Mouse (Mus musculus): Measurements from ENCODE around the gene Shank2.

The Shank2 gene

GRCm38 (mm10) chr7:144031611-144032010, 29.9 kb downstream of the Shank2 start:
- DNase-seq: no peak

GRCm38 (mm10) chr7:144037541-144037940, 35.8 kb downstream of the Shank2 start:
- no peak for DNase-seq

GRCm38 (mm10) chr7:144037966-144038669, 36.4 kb downstream of the Shank2 start:
- peak; percentile 67 for DNase-seq

DNA sequence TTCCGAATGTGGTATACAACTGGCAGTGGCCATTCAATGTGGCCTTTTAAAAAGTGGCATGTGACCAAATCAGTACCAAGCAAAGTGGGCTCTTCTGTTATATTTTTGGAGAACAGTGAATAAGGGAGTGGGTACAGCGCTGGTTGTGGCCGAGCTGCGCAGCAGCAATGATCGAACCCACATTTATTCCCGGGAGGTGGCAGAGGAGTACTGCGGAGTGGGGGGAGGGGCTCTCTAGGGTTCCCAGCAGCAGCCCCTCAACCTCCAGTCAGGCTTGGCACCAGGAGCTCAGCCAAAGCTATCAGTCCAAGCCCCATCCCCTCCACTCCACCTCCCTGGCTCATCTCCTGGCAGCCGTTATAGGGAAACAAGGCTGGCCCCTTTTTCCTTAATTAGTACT, 37.0 kb downstream of the Shank2 start:
- DNase-seq: no peak

DNA sequence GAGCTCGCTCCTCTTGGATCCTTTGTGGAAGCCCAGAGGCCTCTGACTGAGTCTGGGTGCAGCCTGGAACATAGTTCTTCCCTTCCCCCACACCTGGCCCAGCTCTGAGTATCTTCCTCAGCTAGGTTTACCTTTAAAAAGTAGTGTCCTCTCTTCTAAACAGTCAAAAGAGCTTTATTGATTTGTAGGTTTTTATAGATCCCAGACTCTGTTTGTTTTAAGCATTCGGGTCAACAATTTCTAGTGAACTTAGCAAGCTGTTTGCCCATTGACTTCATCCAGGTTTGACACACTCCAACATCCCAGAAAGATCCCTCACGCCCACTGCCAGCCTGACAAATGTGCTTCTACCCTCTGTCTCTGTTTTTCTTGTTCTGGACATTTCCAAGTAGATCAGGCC, 38.6 kb downstream of the Shank2 start:
- no peak for DNase-seq

- DNase-seq: peak; percentile 74
Measured at GRCm38 (mm10) chr7:144052076-144052475, 50.3 kb downstream of the Shank2 start.

DNA sequence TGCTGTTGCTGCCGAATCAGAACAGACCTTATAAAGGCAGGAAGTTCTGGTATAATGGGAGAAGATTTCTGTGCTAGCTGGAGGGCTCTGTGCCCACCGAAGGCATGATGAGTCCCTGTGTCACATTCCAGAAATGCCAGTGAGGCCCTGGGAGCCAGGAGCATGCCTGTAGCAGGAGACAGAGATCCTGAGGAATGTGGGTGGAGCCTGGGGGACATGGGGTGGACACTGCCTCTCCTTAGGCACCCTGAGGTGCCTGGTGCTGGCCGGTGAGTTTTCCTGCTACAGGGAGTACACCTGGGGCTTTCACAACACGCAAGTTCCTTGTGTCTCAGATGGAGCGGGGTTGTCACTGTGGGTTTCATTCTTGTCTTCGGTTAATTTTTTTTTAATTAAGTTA, 53.5 kb downstream of the Shank2 start:
- DNase-seq: peak; percentile 40

- DNase-seq: peak; percentile 19
Measured at GRCm38 (mm10) chr7:144055702-144056531, 54.2 kb downstream of the Shank2 start.

DNA sequence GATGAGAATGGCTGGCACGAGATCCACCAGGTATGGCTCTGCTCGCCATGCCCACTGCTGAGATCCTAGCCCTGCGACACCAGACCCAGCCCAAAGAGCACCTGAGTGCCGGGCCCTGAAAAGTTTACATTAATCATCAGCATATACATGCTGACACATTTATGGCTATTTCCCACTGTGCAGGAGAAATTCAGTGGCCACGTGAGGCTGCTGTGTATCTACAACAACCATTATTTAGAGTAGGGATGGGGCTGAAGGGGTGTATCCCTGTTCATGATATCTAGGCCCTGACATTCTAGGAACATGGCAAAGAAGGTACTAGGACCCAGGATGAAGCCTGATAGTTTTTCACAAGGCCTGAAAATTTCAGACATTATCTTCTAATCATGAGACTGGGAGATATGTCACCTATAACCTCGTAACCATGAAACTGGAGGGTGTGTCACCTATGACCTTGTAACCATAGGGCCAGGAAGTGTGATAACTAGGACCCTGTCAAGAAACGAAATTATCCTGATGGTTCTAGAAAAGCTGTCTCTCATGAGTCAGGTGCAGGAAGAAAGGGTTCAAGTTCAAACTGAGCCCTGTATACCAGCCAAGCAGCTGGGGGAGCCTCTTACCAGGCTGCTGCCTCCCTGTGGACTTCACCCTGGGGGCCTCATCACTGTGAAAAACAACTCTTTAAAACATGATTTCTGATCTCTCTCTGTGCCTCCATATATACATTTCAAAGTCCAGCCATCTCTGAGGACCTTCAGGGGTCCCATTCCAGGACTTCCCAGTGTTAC, 68.6 kb downstream of the Shank2 start:
- DNase-seq: no peak

DNA sequence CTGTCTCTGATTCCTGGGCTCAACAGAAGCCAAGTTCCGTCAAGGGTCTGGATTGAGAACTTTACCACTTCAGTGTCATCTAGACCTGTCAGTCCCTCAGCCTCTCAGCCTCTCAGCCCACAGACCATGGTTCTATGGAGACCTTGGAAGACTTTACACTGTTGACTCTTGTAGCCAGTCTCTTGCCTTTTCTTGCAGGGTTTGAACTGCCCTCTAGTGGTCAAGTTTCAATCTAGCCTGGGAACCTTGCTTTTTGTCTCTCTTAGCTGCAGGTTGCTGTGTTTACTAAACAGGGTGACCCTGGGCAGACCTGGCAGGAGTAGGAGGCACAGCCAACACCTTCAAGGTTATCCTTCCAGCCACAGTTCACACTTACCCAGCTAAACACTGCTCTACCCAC, 70.5 kb downstream of the Shank2 start:
- peak; percentile 37 for DNase-seq

DNA sequence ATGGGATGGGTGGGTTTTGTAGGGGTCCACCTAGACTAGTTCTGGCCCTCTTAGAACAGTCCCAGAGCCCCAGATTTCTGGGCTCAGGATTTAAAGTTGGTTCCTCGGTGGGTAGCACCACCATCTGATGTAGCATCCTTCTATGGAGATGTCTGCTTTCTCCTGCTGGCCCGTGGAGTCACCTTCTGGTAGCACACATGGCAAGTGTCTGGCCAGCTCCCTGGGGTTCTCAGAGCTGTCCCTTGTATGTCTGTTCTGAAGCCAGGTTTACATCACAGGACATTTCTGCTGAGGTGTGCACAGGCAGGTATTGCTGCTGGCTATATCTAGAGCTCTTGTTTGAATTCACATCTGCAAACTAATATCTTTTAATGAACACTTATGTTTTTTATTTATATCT, 71.1 kb downstream of the Shank2 start:
- no peak for DNase-seq

DNA sequence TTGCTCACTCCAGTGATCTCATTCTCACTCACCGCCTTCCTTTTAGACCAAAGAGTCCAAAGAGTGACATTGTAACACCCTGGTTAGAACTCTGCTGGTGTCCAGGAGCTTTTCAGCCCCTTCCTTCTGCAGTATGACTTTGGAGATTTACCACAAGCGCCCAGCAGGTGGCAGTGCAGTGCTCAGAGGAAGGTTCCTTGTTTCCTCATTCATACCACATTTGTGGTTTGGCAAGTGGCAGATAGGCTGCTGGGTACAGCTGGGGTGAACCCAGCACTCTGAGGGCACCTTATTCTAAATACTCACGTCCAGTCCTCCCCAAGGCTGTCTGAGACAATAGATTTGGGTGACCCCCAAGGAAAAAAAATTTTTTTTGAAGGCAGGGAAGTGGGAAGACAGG, 73.0 kb downstream of the Shank2 start:
- DNase-seq: peak; percentile 56

- DNase-seq: peak; percentile 38
Measured at GRCm38 (mm10) chr7:144078661-144079060, 76.9 kb downstream of the Shank2 start.

- peak; percentile 32 for DNase-seq
Measured at GRCm38 (mm10) chr7:144079861-144080260, 78.1 kb downstream of the Shank2 start.

DNA sequence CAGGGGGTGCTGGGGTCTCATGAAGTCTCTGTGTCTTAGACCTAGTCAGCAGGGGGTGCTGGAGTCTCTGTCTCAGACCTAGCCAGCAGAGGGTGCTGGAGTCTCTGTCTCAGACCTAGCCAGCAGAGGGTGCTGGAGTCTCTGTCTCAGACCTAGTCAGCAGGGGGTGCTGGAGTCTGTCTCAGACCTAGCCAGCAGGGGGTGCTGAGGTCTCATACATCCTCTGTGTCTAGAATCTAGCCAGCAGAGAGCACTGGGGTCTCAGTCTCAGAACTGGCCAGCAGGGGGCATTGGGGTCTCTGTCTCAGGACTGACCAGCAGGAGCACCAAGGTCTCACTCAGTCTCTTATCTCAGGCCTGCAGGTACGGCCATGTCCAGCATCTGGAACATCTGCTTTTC, 79.7 kb downstream of the Shank2 start:
- DNase-seq: peak; percentile 27

GRCm38 (mm10) chr7:144081963-144082362, 80.2 kb downstream of the Shank2 start:
- peak; percentile 34 for DNase-seq

GRCm38 (mm10) chr7:144087277-144087676, 85.5 kb downstream of the Shank2 start:
- no peak for DNase-seq

GRCm38 (mm10) chr7:144094132-144094531, 92.4 kb downstream of the Shank2 start:
- DNase-seq: no peak

DNA sequence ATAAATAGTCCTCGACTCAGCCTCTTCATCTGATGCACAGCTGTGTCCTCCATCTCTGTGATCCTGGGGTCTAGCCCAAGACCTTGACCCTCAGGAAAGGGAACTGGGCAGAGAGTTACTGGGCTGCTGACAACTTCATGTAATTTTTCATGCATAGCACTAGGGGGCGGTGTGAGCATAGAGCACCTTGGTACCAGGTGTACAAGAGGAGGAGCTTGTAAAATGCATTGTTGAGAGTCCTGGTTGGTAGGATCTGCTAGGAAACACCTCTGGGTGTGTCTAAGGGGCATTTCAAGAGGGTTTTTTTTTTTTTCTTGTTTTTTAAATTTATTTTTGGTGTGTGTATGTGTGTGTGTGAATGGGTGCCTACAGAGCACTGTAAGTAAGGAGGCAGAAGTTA, 95.6 kb downstream of the Shank2 start:
- peak; percentile 19 for DNase-seq

- peak; percentile 20 for DNase-seq
Measured at GRCm38 (mm10) chr7:144102222-144102980, 100.7 kb downstream of the Shank2 start.

- DNase-seq: no peak
Measured at GRCm38 (mm10) chr7:144105952-144106351, 104.2 kb downstream of the Shank2 start.

GRCm38 (mm10) chr7:144106352-144107011, 104.8 kb downstream of the Shank2 start:
- DNase-seq: no peak

Data from kidney, postnatal 14 days (tissue).